Mouse (Mus musculus) embryonic facial prominence, embryonic 15.5 days (tissue): ENCODE measurements around the gene Eno2. TPM values are rescaled to one million over a fixed set of nuclear protein-coding genes. Genes with fewer than 3 reads are reported as not detected.

ENCODE experiments used
- ATAC-seq: fragments of 200-750 bp; cut with Nextera tagmentation; 2 replicates; pipeline ENCODE4 v1.8.0; 2017; ENCODE audit warnings: low read depth, moderate TSS enrichment; ENCODE audit not compliant: insufficient number of reproducible peaks, low FRiP score, low TSS enrichment
- H3K27ac ChIP-seq: fragments of 300-500 bp; sonication (generic); replicated peaks from 2 replicates; pipeline ENCODE4 v1.5.1; 2015; ENCODE audit warnings: mild to moderate bottlenecking, inconsistent platforms
- H3K27me3 ChIP-seq: fragments of 300-500 bp; sonication (generic); 2 replicates; pipeline ENCODE4 v1.6.1; 2015; ENCODE audit warnings: inconsistent platforms
- H3K36me3 ChIP-seq: fragments of 300-500 bp; sonication (generic); 2 replicates; pipeline ENCODE4 v1.6.1; 2015; ENCODE audit warnings: mild to moderate bottlenecking, inconsistent platforms
- H3K4me1 ChIP-seq: fragments of 300-500 bp; sonication (generic); 2 replicates; pipeline ENCODE4 v1.6.1; 2015; ENCODE audit warnings: inconsistent platforms
- H3K4me2 ChIP-seq: fragments of 300-500 bp; sonication (generic); replicated peaks from 2 replicates; pipeline ENCODE4 v1.6.1; 2015; ENCODE audit warnings: mild to moderate bottlenecking, inconsistent platforms
- H3K4me3 ChIP-seq: fragments of 300-500 bp; sonication (generic); replicated peaks from 2 replicates; pipeline ENCODE4 v1.5.1; 2015; ENCODE audit warnings: mild to moderate bottlenecking, inconsistent platforms
- H3K9ac ChIP-seq: fragments of 300-500 bp; sonication (generic); 2 replicates; pipeline ENCODE4 v1.6.1; 2015; ENCODE audit warnings: inconsistent platforms
- H3K9me3 ChIP-seq: fragments of 300-500 bp; sonication (generic); replicated peaks from 2 replicates; pipeline ENCODE4 v1.6.1; 2016; ENCODE audit warnings: inconsistent platforms
- WGBS: fragments of 180-500 bp; shearing (Covaris S2); methylation state at CpG from one replicate; pipeline ENCODE4 v1.1.7; 2015; 5-methylcytosine and 5-hydroxymethylcytosine counted together
- polyA plus RNA-seq: library from polyadenylated mRNA; unstranded; fragments of >200 nt; fragmentation: Nextera tagmentation; extraction: Ambion mirVana; gene quantifications from 2 replicates; pipeline ENCODE4 v1.2.1, GENCODE M21; 2015

The Eno2 gene
- polyA plus RNA-seq, 1 experiment from 2014 or later: 11.8 TPM

DNA sequence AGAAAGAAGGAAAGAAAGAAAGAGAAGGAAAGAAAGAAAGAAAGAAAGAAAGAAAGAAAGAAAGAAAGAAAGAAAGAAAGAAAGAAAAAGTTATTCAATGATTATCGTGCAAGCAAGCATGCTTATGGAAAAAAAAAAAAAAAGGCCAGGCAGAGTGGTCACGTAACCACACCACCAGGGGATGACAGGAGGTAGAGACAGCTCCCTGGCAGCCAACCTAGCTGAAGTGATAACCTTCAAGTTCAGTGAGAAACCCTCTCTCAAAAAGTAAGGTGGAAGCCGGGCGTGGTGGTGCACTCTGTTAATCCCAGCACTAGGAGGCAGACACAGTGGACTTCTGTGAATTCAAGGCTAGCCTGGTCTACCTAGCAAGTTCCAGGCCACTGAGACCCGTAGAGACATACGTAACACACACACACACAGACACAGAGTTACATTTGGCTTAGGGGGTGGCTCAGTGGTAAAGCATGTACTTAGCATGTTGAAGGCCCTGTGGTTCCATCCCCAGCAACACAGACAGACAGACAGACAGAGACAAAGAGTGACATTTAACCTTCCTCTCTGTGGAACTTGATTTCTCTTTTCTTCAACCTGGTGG lies 46.5 kb downstream of the Eno2 start:
- 88% methylated on average over 6 of the region's 6 CpGs for WGBS
- H3K4me2 ChIP-seq: no peak overlapping the region
- H3K4me3 ChIP-seq: no peak overlapping the region
- no peak for ATAC-seq
- H3K9ac ChIP-seq: no peak overlapping the region
- no peaks in the 10 kb centered on the region for H3K36me3 ChIP-seq
- no peaks in the 10 kb centered on the region for H3K27me3 ChIP-seq
- H3K9me3 ChIP-seq: no peaks in the 10 kb centered on the region
- no peaks in the 10 kb centered on the region for H3K4me1 ChIP-seq
- no peak overlapping the region for H3K27ac ChIP-seq

DNA sequence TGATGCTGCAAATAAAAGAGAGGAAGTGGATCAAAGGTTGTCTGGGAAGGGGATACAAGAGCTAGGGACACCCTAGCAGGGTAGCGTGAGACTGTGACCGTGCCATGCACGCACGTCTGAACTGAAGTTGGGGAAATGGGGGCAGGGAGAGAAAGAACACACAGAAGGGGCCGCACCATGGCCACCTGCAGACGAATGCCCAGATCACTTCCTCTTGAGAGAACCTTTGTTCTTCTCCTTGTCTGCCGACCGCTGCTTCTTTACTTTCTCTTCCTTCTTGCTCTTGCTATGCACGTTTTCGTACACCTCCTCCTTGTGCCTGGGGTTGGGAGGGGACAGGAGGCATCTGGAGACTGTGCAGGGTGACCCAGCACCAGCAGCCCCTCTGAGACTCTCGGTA lies 48.6 kb downstream of the Eno2 start:
- no peak overlapping the region for H3K4me3 ChIP-seq

DNA sequence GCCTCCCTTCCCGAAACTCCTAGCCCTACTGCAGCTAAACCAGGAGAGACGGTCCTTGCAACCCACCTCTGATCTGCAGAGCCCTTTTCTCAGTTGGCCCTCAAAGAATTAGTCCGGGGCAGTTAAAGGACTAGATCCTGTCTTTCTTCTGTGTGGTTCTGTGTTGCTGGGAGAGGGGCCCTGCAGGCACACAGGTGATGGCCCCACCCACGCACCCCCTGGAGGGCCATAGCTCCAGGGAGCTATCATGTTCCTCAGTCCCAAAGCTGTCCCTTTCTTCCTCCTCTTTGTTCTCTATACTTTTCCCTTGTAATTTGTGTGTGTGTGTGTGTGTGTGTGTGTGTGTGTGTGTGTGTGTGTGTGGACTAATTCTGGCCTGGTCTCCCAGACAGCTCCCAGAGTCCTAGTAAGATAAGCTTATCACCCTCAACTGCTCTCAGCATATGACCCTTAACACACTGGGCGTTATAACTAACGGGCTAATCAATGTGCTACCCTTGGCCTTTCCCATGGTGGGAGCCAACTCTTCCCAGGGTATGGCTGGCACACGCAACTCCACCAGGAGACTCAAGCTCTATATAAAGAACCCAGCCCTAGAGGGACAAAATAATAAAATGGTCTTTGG lies 50.0 kb downstream of the Eno2 start:
- WGBS: 50% methylated on average over 7 of the region's 7 CpGs
- peak overlapping the region; percentile 32 for H3K4me2 ChIP-seq
- no peak overlapping the region; the same call in 1 of the 2 replicates for H3K9ac ChIP-seq
- H3K36me3 ChIP-seq: peaks cover 25% of the 10 kb centered on the region
- peaks cover 6% of the 10 kb centered on the region for H3K4me1 ChIP-seq
- peak overlapping the region; percentile 78 for H3K27ac ChIP-seq
- H3K4me3 ChIP-seq: peak overlapping the region; percentile 42
- no peaks in the 10 kb centered on the region for H3K9me3 ChIP-seq
- ATAC-seq: peak; percentile 61
- no peaks in the 10 kb centered on the region for H3K27me3 ChIP-seq

More for the DNA sequence above, 48.6 kb downstream of the Eno2 start:
- H3K36me3 ChIP-seq: peaks cover 11% of the 10 kb centered on the region
- no peak overlapping the region for H3K27ac ChIP-seq
- 64% methylated on average over 11 of the region's 11 CpGs for WGBS
- H3K9me3 ChIP-seq: no peaks in the 10 kb centered on the region
- H3K27me3 ChIP-seq: no peaks in the 10 kb centered on the region
- H3K4me1 ChIP-seq: peaks cover 6% of the 10 kb centered on the region; the same call in 1 of the 2 replicates
- H3K9ac ChIP-seq: no peak overlapping the region
- H3K4me2 ChIP-seq: no peak overlapping the region
- ATAC-seq: no peak

DNA sequence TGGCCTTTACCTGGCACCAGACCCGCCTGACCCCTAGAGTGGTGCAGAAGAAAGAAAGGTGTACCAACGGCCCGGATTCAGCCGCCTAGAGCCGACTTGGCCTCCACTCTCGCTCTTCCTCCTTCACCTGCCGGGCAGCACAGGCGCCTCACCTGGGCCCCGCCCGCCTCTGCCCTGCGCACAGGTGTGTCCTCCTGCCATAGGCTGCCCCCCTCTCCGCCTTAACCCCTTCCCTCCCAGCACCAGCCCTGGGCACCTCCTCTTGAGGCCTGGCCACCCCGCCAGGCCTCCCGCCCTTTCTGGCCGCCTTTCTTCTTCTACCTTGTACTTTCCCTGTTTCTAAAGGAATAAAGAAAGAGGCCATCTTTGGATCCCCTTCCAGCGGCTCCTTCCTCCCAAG lies 50.8 kb downstream of the Eno2 start:
- peak overlapping the region; percentile 42 for H3K4me3 ChIP-seq
- peak overlapping the region; percentile 26; the same call in 1 of the 2 replicates for H3K9ac ChIP-seq
- WGBS: 45% methylated on average over 16 of the region's 16 CpGs
- H3K27ac ChIP-seq: peak overlapping the region; percentile 78
- no peaks in the 10 kb centered on the region for H3K27me3 ChIP-seq
- ATAC-seq: peak; percentile 71
- no peaks in the 10 kb centered on the region for H3K9me3 ChIP-seq
- H3K4me1 ChIP-seq: peaks cover 14% of the 10 kb centered on the region
- peak overlapping the region; percentile 32 for H3K4me2 ChIP-seq
- H3K36me3 ChIP-seq: peaks cover 33% of the 10 kb centered on the region

DNA sequence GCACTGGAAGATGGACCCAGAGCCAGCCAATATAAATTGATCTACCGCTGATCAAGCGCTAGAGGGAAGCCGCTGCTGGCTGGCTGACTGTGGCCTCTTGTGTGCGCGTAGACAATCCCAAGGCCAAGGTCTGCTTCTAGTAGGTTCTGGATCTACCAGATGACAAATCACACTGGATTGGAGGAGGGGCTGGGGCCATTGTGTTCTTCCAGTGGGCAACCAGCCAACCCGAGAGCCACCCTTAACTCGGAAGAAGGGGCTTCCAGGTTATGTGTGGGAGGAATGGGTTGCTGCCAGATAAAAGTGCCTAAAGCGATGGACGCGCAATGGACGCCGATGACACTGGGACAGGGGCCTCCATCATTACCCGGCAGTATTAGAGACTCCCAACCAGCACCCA lies 51.5 kb downstream of the Eno2 start:
- Histone ChIP-seq H3K4me3 (peak overlapping the region; percentile 42), H3K4me1 (peaks cover 21% of the 10 kb centered on the region), H3K27ac (peak overlapping the region; percentile 78), H3K4me2 (peak overlapping the region; percentile 38), H3K9me3 (no peaks in the 10 kb centered on the region), H3K9ac (0 out of 2 replicates have a peak overlapping the region, but pooled peaks have one; percentile 26), H3K36me3 (peaks cover 34% of the 10 kb centered on the region), H3K27me3 (no peaks in the 10 kb centered on the region)
- 63% methylated on average over 13 of the region's 13 CpGs for WGBS
- no peak for ATAC-seq

DNA sequence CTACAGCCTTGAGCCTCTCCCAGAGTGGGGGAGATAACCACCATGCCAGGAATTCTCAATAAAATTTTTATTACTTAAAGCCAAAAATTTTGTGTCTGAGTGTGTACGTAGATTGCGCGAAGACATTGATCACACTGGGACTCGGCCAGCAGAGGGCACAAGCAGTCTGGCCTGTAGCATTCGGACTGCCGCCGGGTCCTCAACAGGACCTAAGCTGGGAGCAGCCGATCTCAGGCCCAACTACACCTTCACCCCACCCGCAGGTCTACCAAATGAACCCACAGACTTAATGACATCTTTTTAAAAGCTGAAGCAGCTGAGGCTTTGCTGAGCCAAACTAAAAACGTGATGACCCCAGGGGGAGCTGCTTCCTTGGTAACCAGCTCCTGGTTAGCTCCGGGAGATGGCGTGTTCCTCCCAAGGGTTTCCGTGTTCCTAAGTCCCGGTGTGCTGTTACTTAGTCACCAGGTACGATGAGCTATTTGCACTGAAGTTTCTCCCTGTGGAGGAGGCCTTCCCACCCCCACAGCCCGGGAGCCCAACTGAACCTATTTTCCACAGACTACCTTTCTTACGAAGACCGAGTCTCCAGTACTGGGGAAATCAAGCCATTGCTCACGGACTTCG lies 52.5 kb downstream of the Eno2 start:
- Histone ChIP-seq H3K27ac (peak overlapping the region; percentile 78; the same call in 1 of the 2 replicates), H3K27me3 (no peaks in the 10 kb centered on the region), H3K36me3 (peaks cover 34% of the 10 kb centered on the region), H3K4me2 (peak overlapping the region; percentile 38; the same call in 1 of the 2 replicates), H3K9ac (no peak overlapping the region), H3K9me3 (no peaks in the 10 kb centered on the region), H3K4me3 (peak overlapping the region; percentile 42), H3K4me1 (peaks cover 25% of the 10 kb centered on the region)
- ATAC-seq: no peak
- 57% methylated on average over 20 of the region's 20 CpGs for WGBS

DNA sequence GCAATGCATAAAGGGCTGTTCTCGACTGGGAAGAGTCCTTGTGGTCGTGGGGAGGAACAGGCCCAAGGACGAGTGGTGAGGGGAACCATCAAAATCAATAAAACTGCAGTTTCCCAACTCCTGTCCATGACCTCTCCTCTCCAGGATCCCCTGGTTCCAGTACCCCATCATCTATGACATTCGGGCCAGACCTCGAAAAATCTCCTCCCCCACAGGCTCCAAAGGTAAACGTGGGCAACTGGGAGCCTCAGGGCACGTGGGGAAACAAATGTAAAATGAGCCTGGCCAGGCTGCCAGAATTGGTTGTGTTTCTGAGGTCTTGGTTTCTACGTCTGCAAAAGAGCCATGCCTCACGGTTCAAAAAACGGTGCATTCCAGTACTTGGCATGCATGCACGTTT lies 56.6 kb downstream of the Eno2 start:
- peak overlapping the region; percentile 84 for H3K9ac ChIP-seq
- peak overlapping the region; percentile 90 for H3K27ac ChIP-seq
- no peak for ATAC-seq
- H3K4me3 ChIP-seq: peak overlapping the region; percentile 91
- WGBS: 6% methylated on average over 11 of the region's 11 CpGs
- no peaks in the 10 kb centered on the region for H3K27me3 ChIP-seq
- peak overlapping the region; percentile 84 for H3K4me2 ChIP-seq
- H3K4me1 ChIP-seq: peaks cover 44% of the 10 kb centered on the region
- H3K36me3 ChIP-seq: peaks cover 39% of the 10 kb centered on the region
- H3K9me3 ChIP-seq: no peaks in the 10 kb centered on the region

DNA sequence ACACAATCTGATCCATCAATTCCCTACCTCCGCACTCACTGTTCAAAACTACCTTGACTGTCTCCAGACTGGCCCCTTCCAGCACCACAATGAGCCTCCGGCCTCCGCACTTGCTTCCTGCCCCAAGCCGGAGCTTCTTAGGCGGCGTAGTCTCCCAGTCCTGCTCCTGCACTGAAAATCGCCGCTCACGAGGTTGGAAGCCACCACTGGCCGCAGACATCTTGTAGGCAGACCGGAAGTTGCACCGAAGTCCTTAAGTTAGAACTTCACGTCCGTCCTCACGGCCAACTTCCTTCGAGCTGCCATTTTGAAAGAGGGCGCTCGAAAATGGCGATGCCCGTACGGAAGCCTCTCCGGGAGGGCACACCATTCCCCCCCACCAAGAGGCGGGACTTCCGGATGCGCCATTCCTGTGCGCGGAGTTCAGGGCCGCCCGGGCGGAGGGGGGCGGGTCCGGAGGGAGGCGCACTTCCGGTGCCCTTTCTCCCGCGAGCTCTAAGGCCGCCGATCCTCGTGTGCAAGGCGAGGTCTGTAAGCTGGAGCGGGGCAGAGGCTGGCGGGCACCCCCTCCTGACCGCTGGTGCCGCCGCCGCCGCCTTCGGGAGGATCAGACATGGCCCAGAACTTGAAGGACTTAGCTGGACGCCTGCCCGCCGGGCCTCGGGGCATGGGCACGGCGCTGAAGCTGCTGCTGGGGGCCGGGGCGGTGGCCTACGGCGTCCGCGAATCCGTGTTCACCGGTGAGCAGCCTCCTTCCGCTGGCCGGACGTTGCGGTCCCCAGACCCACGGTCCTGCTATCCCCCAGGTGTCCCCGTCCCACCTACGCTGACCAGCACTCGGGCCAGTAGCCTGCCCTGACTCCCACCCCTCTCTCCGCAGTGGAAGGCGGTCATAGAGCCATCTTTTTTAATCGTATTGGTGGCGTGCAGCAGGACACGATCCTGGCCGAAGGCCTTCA lies 57.4 kb downstream of the Eno2 start, which contains the start of the genes Emg1 and Phb2:
TSS of gene Emg1 (minus strand) at position 355 of the 959 bp plus-strand sequence.
TSS of gene Phb2 (plus strand) at position 513 of the 959 bp plus-strand sequence.
- peak within 1 kb of the TSS; percentile 91 for H3K4me3 ChIP-seq
- peak within 1 kb of the TSS; percentile 90 for H3K27ac ChIP-seq
- H3K9me3 ChIP-seq: no peaks in the 10 kb centered on the region
- peak within 1 kb of the TSS; percentile 85 for H3K9ac ChIP-seq
- H3K4me1 ChIP-seq: peaks cover 44% of the 10 kb centered on the region
- H3K36me3 ChIP-seq: peaks cover 45% of the 10 kb centered on the region
- peak; percentile 96 for ATAC-seq
- no peaks in the 10 kb centered on the region for H3K27me3 ChIP-seq
- under 1% methylated on average over 74 of the region's 76 CpGs for WGBS
- peak within 1 kb of the TSS; percentile 84 for H3K4me2 ChIP-seq
